Mouse (Mus musculus) lung, embryonic 14.5 days (tissue): Measurements from ENCODE around the gene Apbb1ip. TPM values are rescaled to one million over a fixed set of nuclear protein-coding genes. Genes with fewer than 3 reads are reported as not detected.

Source experiments
- ATAC-seq: fragments of 200-750 bp; cut with Nextera tagmentation; 2 replicates; pipeline ENCODE4 v1.8.0; 2017; ENCODE audit warnings: mild to moderate bottlenecking, moderate TSS enrichment, moderate library complexity; ENCODE audit not compliant: insufficient read depth
- DNase-seq: peaks from one replicate; pipeline ENCODE4 v3.0.0-alpha.2; 2015
- H3K27ac ChIP-seq: fragments of 300-500 bp; sonication (generic); 2 replicates; pipeline ENCODE4 v1.5.1; 2014; ENCODE audit warnings: low read depth, mild to moderate bottlenecking, moderate library complexity
- H3K27me3 ChIP-seq: fragments of 300-500 bp; sonication (generic); 2 replicates; pipeline ENCODE4 v1.6.1; 2014; ENCODE audit warnings: low read length, control low read depth; ENCODE audit not compliant: insufficient read depth
- H3K36me3 ChIP-seq: fragments of 300-500 bp; sonication (generic); 2 replicates; pipeline ENCODE4 v1.6.1; 2014; ENCODE audit warnings: control low read depth; ENCODE audit not compliant: insufficient read depth
- H3K4me1 ChIP-seq: fragments of 300-500 bp; sonication (generic); 2 replicates; pipeline ENCODE4 v1.6.1; 2014; ENCODE audit warnings: antibody characterized with exemption, control low read depth; ENCODE audit not compliant: insufficient read depth
- H3K4me2 ChIP-seq: fragments of 300-500 bp; sonication (generic); 2 replicates; pipeline ENCODE4 v1.6.1; 2014; ENCODE audit warnings: mild to moderate bottlenecking
- H3K4me3 ChIP-seq: fragments of 300-500 bp; sonication (generic); 2 replicates; pipeline ENCODE4 v1.5.1; 2014; ENCODE audit warnings: low read depth, low read length
- H3K9ac ChIP-seq: fragments of 300-500 bp; sonication (generic); 2 replicates; pipeline ENCODE4 v1.6.1; 2014
- H3K9me3 ChIP-seq: fragments of 300-500 bp; sonication (generic); 2 replicates; pipeline ENCODE4 v1.6.1; 2016; ENCODE audit warnings: low read depth, low read length, control low read depth
- CTCF ChIP-seq: IDR thresholded peaks from 2 replicates; pipeline ENCODE4 v1.5.1; 2016; ENCODE audit warnings: antibody characterized with exemption, low read depth
- WGBS: fragments of 180-500 bp; shearing (Covaris S2); extraction: QIAGEN DNeasy Blood & Tissue Kit; methylation state at CpG from one replicate; pipeline ENCODE4 v1.1.7; 2014; 5-methylcytosine and 5-hydroxymethylcytosine counted together
- polyA plus RNA-seq: library from polyadenylated mRNA; unstranded; fragments of >200 nt; fragmentation: Nextera tagmentation; extraction: Ambion mirVana; gene quantifications from 2 replicates; pipeline ENCODE4 v1.2.1, GENCODE M21; 2014

Gene Apbb1ip
- polyA plus RNA-seq: 1.0 and 1.3 TPM in 2 replicates

DNA sequence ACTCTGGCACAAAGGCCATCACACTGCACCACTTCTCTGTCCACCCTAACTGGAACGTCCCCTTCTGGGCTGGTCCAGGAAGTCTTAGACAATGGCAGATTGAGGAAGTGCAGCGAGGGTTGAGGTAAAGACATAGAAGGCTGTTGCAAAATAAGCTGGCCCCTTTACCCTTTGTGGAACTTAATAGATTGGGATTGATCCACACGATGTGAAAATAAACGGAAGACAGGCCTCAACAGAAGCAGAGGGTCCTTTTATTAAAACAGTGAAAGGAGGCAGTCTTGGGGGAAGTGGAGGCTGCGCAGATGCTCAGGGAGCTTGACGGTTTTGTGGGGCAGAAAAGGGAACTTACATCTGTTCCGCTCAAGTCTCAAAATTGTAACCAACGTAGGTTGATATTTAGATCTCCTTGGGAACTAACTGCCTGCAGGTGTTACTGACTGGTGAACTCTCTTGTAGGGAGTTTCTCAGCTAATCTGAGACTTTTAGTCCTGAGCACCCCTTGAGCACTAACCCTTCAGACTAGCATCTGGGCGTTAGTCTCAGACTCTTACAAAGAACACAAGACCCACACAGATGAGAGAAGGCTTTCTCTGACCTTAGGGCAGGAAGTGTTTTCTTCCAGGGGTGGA lies at the start of gene Apbb1ip:
Gene Apbb1ip, plus strand, starts transcription at position 546 of the 632 bp plus-strand sequence.
- Histone ChIP-seq H3K27ac (no peak within 1 kb of the TSS), H3K27me3 (no peaks in the 10 kb centered on the region; the same call in 1 of the 2 replicates), H3K4me1 (no peaks in the 10 kb centered on the region), H3K36me3 (no peaks in the 10 kb centered on the region), H3K4me3 (peak within 1 kb of the TSS; percentile 34), H3K4me2 (peak within 1 kb of the TSS; percentile 75), H3K9ac (peak within 1 kb of the TSS; percentile 34), H3K9me3 (no peaks in the 10 kb centered on the region)
- ATAC-seq (peak; percentile 51), DNase-seq (peak; percentile 4)
- TF ChIP-seq CTCF: no peak
- WGBS: 26% methylated on average over 9 of the region's 9 CpGs

DNA sequence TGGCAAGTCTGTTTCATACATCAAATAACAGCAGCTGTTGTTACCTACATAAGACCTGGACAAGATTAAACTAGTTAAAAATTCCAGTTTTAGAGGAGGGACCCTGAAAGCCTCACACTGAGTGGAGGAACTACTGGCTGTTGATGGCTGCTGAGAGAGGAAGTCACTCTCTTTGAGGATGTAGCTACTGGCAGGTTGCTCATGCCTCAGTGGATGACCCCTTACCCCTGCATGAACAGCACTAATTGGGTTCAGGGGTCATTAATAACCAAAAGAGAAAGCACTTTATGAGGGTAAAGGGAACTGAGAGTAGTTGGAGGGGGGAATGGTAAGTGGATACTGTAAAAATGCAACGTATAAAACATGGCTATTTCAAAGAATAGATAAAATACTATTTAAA lies 46.8 kb upstream of the Apbb1ip start:
- Histone ChIP-seq H3K4me1 (no peaks in the 10 kb centered on the region), H3K4me2 (no peak overlapping the region), H3K36me3 (no peaks in the 10 kb centered on the region), H3K27ac (no peak overlapping the region), H3K4me3 (no peak overlapping the region), H3K9ac (no peak overlapping the region), H3K27me3 (no peaks in the 10 kb centered on the region), H3K9me3 (no peaks in the 10 kb centered on the region)
- 75% methylated on average over 1 of the region's 1 CpGs for WGBS
- no peak for TF ChIP-seq CTCF
- ATAC-seq: no peak
- no peak for DNase-seq

DNA sequence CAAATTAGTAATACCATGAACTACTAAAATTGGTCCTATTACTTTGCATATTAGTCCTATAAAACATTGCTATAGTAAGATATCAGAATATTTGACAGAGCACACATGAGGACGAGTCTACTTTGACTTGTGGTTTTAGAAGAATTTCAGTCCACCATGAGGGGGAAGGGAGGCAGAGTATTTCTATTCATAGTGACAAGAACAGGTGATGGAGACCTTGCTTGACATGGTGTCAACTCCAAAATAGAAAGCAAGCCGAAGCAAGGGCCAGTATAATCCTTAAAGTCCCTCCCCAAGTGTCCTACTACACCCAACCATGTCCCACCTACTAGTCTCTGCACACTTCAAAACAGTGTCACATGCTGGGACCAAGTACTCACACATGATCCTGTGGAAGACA lies 37.8 kb upstream of the Apbb1ip start:
- Histone ChIP-seq H3K27me3 (no peaks in the 10 kb centered on the region), H3K36me3 (no peaks in the 10 kb centered on the region), H3K27ac (no peak overlapping the region), H3K4me1 (no peaks in the 10 kb centered on the region), H3K4me3 (no peak overlapping the region), H3K4me2 (no peak overlapping the region), H3K9me3 (no peaks in the 10 kb centered on the region), H3K9ac (no peak overlapping the region)
- ATAC-seq: no peak
- 69% methylated on average over 2 of the region's 2 CpGs for WGBS
- TF ChIP-seq CTCF: no peak
- DNase-seq: no peak

DNA sequence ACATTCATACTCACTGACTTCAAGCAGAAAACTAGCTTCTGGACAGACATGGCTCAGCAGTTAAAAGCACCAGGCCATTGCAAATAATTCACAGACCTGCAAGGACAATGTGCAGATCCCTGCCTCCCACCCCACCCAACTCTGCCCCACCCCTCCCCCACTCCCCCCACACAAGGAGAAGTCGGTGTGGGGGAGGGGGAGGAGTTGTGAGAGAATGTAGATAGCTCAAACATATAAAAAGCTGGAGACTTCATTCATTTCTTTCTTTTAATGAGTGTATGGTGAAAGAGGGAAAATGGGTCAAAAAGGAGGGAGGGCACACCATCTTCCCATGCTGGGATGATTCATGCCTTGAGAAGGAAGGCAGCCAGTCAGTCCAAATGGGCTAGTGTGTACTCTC lies 34.5 kb upstream of the Apbb1ip start:
- WGBS: 55% methylated on average over 1 of the region's 1 CpGs
- no peak overlapping the region for H3K4me2 ChIP-seq
- TF ChIP-seq CTCF: no peak
- no peak overlapping the region for H3K4me3 ChIP-seq
- H3K27ac ChIP-seq: no peak overlapping the region
- no peak overlapping the region for H3K9ac ChIP-seq
- ATAC-seq (no peak), DNase-seq (peak; percentile 49)
- H3K36me3 ChIP-seq: no peaks in the 10 kb centered on the region
- no peaks in the 10 kb centered on the region for H3K9me3 ChIP-seq
- H3K4me1 ChIP-seq: no peaks in the 10 kb centered on the region
- no peaks in the 10 kb centered on the region for H3K27me3 ChIP-seq

DNA sequence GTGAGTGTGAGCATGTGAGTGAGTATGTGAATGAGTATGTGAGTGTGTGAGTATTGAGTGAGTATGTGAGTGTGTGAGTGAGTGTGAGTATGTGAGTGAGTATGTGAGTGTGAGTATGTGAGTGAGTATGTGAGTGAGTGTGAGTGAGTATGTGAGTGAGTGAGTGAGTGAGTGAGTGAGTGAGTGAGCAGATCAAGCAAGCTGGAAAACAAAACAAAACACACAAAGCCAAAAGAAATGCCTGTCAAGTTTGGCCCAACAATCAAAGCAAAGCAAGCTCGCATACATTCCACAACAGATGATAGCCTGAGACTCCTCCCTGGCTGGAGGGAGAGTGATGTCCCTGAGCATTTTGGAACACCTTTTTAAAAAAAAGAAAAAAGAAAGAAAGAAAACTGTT lies 33.5 kb upstream of the Apbb1ip start:
- Histone ChIP-seq H3K4me3 (no peak overlapping the region), H3K36me3 (no peaks in the 10 kb centered on the region), H3K27ac (no peak overlapping the region), H3K9me3 (no peaks in the 10 kb centered on the region), H3K4me1 (no peaks in the 10 kb centered on the region), H3K27me3 (no peaks in the 10 kb centered on the region), H3K9ac (no peak overlapping the region), H3K4me2 (no peak overlapping the region)
- TF ChIP-seq CTCF: no peak
- DNase-seq (no peak), ATAC-seq (no peak)
- WGBS: 72% methylated on average over 1 of the region's 1 CpGs

DNA sequence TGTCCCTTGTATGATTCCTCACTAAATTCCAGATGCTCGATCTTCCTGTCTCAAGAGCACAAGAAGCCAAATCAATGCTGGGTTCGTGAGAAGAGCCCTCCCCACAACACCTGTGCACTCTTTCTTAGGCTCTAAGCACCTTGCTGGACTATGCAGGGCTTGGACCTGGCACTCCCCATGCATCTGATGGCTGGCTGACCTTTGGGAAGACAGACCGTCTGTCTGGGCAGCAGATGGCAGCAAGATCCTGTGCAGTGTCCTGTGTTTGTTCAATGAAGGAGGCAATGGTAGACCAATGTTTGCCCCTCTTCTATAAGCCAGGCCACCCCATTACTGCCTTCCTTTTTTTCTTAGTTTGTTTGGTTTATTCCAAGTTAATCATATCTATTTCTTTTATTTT lies 32.7 kb upstream of the Apbb1ip start:
- Histone ChIP-seq H3K9ac (no peak overlapping the region), H3K4me3 (no peak overlapping the region), H3K4me1 (no peaks in the 10 kb centered on the region), H3K4me2 (no peak overlapping the region), H3K36me3 (no peaks in the 10 kb centered on the region), H3K27me3 (no peaks in the 10 kb centered on the region; the same call in 1 of the 2 replicates), H3K27ac (no peak overlapping the region), H3K9me3 (no peaks in the 10 kb centered on the region)
- ATAC-seq (no peak), DNase-seq (no peak)
- 46% methylated on average over 3 of the region's 3 CpGs for WGBS
- peak; percentile 10; the same call in 1 of the 2 replicates for TF ChIP-seq CTCF

DNA sequence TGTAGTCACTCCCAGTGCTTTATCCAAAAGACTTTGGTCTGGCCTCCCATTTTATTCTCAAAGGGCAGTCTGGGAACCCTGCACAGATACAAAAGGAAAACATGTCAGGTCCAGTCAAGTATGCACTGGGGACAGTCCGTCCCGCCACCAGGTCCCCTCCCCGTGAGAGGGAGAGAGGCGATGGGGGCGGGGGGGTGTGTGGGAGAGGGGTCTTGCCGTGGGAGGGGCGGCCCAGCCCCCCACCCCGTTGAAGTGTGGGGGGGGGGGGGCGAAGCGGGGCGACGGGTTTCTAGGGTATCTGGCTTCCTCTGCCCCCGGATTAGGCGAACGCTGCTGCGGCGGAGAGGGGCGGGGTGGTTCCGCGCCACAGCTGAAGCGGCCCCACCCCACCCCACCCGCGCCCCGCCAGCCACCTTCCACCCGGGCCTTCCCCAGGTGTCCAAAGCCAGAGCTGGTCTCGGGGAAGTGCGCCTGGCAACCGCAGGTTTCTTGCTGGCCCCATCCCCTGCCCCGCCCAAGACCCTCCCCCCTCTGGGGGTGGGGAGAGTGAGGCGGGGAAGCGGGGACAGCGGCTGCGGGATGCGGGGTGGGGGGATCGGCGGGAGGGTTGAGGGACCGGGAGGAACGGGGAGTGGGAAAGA lies 29.7 kb upstream of the Apbb1ip start:
- no peaks in the 10 kb centered on the region for H3K4me1 ChIP-seq
- H3K9me3 ChIP-seq: no peaks in the 10 kb centered on the region
- no peaks in the 10 kb centered on the region; the same call in 1 of the 2 replicates for H3K27me3 ChIP-seq
- no peak for TF ChIP-seq CTCF
- H3K4me3 ChIP-seq: no peak overlapping the region
- H3K9ac ChIP-seq: no peak overlapping the region
- no peaks in the 10 kb centered on the region for H3K36me3 ChIP-seq
- DNase-seq: peak; percentile 37
- no peak for ATAC-seq
- H3K4me2 ChIP-seq: no peak overlapping the region
- H3K27ac ChIP-seq: no peak overlapping the region
- WGBS: 0% methylated on average over 28 of the region's 38 CpGs
